Mouse (Mus musculus) megakaryocyte-erythroid progenitor cell, adult 5-6 weeks (primary cell): ENCODE data around the gene Tex19.2. TPM values are rescaled to one million over a fixed set of nuclear protein-coding genes. Genes with fewer than 3 reads are reported as not detected.
A peak's percentile ranks its signal among the peaks of the same experiment; 100 is the strongest.
"Not testable (repeated sequence)": the region's sequence is repeated elsewhere in the genome, so short reads cannot be mapped to it uniquely, and the experiment has no call there.

Experiments used
- ATAC-seq: replicated peaks from 2 replicates; pipeline ENCODE4 v1.8.0; 2016; ENCODE audit warnings: mild to moderate bottlenecking, inconsistent platforms; ENCODE audit not compliant: severe bottlenecking, poor library complexity, low FRiP score, low TSS enrichment
- total RNA-seq, 2 experiments: library from RNA; stranded (forward) in 1 of 2; stranded (reverse) in 1 of 2; fragments of 200-1000, 215-1000 nt in 1 of 2; fragments of >200 nt in 1 of 2; fragmentation: Nextera tagmentation in 1 of 2; gene quantifications; 2 replicates each; pipeline ENCODE4 v1.2.3; 2014 to 2017

Gene Tex19.2
- total RNA-seq, 2 experiments from 2014 or later = not detected

DNA sequence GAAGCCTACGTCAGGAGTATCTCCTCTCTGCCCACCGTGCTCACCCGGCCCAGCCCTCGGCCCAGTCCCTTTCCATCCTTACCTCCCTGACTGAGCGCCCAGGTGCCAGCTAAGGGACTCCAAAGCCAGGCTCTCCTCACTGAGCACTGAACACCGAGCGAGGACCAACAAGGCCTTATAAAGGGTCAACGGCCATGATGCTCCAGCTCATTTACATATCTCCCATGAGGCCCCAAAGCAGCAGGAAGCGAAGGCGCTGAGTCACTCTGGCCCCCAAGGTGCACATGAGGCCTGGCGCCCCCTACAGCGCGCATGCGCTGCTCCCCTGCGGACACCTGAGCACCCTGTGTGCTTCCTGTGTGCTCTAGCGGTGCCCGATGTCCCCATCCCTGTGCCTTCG is 371 bp downstream of the Tex19.2 start:
- ATAC-seq = no peak

DNA sequence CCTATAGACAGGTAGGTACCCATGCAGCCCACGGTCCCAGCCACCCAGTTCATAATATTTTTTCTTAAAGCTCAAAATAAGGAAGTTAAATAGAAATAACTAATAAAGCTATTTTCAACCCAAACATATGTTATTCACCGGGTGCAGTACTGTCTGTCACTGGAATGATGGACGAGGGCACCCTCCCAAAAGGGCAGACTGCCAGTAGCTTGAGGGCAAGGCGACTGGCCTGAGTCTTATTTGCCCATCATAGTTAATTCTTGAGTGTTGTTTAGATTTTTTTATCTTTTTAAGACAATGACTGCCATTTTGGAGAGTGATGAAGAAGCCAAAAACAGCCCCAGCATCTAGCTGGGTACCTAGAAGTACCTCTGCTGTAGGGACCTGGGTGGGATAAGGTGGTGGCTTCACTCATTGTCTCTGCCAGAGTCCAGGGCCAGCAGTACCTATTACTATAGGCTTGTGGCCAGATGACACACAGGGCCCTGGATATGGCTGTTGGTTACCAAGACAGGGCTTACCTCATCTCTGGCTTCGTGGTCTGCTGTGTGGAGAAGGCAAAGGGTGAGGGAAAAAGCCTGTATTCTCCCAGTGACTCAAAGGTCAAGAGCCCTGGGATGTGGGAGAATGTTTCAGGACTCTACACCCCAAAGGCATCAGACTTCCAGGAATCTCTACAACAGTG is 6.2 kb downstream of the Tex19.2 start:
- no peak for ATAC-seq

DNA sequence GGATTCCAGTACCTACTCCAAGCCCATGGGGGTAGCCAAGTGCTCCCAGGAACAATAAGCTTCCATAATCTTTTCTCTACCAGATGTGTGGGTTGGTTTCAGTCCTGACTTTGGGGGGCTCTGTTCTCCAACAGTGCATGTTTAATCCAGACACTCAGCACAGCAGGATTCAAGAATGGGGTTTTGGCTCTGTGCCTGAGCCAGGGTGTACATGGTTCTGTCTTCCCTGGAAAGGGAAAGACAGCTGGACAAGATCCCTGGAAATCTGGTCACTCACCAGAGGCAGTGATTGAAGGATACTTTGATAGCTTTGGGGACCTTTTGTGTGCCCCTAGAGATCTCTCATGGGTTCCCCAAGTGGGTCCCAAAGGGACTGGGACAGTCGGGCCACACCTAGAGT is 6.9 kb downstream of the Tex19.2 start:
- ATAC-seq = no peak

DNA sequence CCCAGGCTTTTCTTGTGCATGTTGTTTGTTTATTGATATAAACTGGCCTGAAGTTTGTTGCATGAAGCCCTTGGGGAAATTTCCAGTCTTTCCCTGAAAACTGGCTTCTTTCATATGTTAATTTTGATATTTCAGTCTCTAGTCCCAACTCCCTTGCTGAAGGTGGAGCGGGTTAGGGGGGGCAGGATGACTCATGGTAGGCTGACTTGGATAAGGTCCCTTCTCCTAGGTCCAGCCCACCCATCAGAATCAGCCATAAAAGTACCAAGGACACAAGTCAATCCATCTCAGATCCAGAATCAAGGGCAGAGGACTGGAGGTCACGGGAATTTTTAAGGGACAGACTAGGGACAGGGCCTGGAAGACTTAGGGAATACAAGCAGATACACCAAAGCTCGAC is 7.4 kb downstream of the Tex19.2 start:
- ATAC-seq = no peak

DNA sequence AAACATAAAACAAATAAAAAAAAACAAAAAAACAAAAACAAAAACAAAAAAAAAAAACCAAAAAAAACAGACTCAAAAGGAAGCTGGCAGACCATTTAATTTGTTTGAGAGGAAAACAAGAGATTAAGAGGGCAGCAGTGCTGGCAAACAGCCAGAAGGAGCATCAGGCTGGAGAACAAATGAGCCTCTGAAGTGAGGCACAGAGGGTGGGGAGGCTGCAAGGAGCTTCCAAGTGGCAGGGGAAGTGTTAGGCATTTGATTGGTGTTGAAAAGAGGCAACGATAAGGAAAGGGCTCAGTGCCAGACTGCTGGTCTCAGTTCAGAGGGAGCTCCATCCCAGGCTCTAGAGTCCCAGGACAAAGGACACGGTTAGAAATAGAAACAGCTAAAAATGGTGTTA is 8.5 kb downstream of the Tex19.2 start:
- ATAC-seq = peak; percentile 82

DNA sequence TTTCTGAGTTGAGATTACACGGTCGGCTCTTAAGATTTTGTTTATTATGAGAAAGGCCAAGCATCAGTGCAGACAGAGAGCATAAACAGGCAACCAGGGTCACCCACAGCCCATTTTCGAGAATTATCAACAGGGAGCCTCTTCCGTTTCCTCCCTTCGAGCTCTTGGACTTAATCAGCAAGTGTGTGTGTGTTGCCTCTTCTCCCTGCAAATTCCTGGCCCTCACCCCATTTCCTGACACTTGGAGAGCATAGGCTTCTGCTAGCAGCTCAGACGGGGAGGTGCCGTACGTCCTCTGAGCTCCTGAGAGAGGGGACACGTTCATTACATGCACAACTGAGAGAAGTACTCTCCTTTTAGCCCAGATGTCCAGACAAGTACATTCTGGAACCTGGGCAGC is 10.4 kb downstream of the Tex19.2 start:
- ATAC-seq = no peak

DNA sequence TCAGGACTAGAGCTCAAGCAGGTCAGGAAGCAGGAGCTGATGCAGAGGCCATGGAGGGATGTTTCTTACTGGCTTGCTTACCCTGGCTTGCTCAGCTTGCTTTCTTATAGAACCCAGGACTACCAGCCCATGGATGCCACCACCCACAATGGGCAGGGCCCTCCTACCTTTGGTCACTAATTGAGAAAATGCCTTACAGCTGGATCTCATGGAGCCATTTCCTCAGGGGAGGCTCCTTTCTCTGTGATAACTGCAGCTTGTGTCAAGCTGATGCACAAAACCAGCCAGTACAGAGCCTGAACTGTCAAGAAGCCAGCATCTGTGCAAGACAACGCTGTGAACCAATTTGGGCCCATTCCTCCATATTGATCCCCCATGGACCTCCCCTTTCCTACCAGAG is 11.2 kb downstream of the Tex19.2 start:
- not testable (repeated sequence) for ATAC-seq

DNA sequence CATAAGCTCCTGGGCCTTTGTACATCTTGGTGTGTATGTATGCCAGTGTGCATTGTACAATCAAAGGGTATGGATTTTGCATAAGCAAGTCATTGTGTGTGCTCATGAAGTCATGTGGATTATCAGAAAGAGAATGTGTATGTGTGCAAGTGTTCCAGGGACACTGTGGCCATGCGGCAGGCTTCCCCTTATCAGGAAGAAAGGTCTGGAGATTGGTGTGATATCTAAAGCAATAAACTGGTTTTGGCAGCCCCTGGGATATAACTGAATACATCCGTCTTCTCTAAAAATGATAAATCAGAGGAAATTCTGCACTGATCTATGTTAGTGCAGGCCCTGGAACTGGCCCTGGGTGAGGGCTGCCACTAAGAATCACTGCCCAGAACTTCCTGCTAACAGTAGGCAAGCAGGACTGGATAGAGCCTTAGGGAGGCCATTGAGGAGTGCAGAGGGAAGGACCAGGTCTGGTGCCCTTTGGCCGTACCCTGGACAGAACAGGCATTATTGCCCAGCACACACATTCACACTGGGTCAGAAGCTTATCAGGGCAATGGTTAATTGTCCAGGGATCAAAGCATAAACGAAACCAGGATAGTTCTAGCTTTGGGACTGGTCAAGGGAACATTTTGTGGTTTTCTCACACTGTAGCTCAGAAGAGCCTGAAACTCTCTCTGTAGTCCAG is 17.2 kb downstream of the Tex19.2 start:
- ATAC-seq = 0 out of 2 replicates have a peak, but pooled peaks have one; percentile 47

DNA sequence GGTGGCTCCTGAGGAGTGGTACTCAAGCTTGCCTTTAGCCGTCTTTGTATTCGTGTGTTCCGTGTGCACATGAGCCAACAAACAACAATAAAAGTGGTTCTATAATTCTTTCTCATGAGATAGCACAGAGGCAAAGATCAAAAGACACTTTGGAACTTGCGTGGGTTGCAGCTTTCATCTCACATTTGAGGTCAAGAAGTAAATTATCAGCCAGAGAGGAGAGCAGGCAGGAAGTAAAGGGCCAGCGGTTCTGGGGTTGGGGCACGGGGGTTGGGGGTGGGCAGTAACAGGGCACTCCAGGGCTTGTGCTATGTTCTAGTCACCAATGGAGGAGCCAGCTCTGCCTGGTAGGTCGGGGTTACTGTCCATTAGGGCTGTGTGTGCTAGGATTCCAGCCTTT is 17.8 kb downstream of the Tex19.2 start:
- ATAC-seq = no peak

DNA sequence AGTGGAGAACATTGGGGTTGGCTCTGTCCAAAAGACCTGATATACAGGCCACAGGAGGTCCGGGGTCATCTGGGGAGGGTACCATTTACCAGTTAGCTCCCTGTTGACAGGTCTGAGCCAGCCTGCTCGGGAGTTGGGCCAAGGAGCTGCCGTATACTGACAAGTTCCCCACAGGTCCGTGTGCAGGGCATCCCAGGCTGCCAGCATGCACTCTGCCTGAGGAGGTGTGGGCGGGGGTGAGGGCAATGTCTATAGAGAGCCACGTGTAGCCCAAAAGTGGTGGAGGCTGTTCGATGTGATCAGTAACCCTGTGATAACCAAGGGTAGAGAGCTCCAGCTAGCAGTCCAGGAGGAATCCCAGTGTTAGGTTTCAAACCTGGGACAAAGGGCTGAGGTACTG is 18.7 kb downstream of the Tex19.2 start:
- no peak for ATAC-seq

DNA sequence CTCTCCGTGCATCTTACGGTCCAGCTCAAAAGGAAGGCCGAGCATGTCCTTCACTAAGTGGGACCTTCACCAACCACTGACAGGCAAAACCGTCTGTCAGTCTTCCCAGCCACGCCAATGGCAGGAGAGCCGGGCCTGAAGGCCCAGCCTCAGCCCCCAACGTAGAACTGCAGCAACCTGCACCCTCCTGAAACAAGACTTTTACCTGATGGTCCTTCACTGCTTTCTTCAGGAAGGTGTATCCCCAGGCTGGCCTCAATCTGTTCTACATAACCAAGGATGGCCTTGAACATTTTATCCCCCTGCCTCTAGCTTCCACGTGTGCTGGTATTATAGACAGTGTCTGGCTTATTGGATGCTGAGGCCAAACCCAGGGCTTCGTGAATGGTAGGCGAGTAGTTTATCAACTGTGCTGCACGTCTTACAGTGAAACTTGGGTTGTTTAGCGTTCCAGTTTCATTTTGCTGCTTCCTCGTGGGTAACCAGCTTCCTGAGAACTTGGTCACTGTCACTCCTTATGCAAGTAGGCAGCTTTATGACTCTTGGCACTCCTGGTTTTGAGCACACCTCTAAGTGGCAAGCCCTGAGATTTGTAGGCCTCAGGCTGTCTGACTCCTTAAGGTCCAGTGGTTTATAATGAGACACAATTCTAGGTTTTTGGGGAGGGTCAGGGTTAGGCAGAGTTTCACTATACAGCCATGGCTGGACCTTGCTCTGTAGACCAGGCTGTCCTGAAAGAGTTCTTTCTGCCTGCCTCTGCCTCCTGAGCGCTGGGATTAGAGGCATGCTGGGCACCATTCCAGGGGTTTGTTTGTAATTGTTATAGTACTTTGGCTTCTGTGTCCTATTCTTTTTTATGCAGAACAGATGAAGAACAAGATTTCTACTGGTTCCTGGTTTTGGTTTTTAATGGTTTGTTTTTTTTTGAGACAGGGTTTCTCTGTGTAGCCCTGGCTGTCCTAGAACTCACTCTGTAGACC is 25.6 kb downstream of the Tex19.2 start:
- no peak for ATAC-seq

DNA sequence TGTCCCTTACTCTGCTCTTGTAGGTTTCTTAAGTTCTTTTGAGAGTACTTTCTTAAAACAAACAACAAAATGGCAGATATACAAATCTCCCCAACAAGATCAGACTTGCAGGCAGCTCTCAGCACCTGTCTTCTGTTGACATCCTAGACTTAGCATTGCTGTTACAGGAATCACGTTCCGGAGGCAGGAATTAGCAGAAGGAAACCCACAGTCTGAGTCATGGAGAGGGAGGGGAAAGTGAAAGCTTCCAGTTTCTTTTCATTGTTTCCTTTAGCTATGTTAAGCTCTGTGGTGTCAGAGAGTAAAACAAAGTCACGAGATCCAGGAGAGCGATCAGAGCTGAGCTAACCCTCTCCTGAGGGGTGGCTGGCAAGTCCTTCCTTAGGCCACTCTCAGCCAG is 27.5 kb downstream of the Tex19.2 start:
- ATAC-seq = no peak

DNA sequence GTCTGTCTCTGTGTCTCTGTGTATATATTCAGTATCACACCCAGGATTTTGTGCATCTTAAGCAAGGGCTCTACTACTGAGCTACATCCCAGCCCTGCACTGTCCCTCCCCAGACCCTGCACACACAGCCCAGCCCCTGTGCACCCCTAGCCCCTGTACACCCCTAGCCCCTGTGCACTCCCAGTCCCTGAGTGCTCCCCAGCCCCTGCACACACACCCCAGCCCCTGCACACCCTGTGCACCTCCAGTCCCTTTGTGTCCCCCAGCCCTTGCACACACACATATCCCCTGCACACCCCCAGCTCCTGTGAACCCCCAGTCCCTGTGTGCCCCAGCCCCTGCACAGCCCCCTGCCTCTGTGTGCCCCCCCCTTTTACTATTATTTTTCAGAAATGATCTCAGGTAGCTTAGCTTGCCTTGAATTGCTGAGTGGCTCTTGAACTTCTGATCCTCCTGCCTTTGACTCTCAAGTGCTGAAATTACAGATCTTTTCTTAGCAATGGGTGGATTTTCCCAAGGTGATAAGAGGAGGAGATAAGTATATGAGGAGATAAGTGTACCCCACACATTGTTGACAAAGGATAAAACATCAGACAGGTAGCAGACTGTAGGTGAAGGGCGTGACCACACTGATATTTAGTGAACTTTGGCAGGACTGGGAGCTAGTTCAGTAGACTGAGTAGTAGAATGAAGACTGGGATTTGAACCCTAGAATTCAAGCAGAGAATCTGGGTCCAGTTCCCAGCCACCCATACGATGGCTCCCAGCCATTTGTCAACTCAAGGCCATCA is 28.5 kb downstream of the Tex19.2 start:
- no peak for ATAC-seq

DNA sequence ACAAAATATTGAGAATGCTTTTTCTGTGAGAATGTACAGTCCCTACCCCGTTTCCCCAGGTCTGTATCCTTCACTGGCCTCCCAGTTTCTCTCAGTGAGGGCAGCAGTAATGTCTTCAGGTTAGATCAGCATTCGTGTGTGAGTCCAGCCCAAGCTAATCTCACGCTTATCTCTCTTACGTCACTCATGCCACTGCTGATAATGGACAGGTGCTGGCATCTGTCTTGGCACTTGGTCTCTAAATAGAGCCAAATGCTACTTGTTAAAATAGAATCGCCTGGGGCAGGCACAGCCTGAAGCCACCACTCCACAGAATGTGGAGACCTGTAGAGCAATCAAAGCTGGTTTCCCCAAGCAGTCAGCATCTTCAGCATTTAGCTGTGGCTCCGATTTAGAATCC is 29.5 kb downstream of the Tex19.2 start:
- no peak; the same call in 1 of the 2 replicates for ATAC-seq

DNA sequence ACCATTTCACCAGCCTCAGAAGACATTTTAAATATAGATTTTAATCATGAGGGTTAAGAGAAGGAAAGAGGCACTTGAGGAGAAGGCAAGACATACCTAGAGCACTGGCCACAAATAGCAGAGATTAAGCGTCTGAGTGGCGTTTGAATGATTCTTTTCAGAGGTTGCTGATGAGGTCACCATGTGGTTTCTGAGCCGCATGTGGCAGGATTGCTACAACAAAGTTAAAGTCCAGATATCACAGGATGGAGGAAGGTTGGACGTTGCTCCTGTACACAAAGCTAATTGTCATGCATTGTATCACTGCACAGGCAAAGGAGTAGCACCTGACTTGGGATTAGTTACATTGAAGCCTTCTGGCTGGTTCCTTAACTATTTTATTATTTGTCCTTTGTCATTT is 32.2 kb downstream of the Tex19.2 start:
- ATAC-seq = no peak

DNA sequence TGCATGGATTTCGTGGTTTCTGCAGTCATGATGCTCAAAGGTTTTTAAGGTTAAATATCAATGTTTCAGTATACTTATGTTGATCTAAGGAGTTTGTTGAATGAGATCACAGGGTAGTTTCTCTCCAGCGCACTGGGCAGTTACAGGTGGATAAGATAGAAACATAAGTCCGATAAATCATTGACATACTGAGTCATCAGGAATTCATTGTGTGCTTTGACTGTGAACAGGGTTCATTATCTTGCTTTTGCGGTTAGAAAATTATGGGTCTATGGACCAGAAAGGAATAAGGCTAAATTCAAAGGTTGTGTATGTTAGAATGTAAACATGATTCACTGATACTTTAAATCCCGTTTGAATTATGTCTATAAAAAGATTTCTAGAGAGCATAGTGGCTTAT is 33.3 kb downstream of the Tex19.2 start:
- ATAC-seq = no peak

DNA sequence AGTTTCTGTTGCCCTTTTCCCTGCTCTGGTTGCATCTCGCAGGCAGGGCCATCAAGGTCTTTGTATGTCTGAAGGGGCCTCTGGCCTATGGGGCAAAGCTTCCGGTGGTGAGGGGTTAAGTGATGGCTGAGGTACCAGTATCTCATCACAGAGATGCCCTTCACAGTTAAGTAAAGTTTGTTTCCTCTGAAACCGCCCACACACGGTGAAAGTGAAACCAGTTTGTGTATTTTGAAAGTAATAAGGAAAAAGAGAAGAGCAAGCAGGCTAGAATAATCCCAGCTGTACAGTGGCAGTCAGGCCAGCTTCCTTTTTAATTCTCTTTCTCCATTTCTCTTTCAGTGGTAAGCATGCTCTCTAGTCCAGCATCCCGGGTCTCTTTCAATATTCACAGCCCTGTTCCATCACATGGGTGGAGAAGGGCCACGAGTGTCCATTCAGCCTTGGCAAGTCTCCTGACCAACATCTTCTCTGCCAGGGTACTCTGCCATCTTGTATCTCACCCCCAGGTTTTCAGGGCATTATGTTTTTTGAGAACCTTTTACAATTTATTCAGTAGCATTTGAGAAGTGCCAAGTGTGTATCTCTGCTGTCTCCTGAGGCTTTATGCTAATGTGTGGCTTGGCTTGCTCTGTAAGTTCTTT is 35.5 kb downstream of the Tex19.2 start:
- 0 out of 2 replicates have a peak, but pooled peaks have one; percentile 14 for ATAC-seq

DNA sequence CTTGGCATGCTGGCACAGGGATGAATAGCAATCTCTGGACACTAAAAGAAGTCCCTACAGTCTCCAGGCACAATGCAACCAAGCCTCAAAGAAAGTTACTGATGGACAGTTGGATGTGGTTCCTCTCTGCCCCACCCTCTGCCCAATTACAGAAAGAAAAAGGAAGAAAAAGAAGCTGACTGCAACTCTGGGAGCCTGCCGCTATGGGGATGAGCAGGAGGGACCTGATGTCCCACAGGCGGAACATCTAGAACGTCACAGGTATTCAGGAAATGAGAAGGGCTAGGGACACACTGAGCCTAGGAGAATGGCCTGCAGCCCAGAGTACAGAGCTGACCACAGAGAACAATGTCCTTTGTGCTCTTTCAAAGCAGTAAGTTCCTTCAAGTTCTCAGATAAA is 36.2 kb downstream of the Tex19.2 start:
- no peak for ATAC-seq

DNA sequence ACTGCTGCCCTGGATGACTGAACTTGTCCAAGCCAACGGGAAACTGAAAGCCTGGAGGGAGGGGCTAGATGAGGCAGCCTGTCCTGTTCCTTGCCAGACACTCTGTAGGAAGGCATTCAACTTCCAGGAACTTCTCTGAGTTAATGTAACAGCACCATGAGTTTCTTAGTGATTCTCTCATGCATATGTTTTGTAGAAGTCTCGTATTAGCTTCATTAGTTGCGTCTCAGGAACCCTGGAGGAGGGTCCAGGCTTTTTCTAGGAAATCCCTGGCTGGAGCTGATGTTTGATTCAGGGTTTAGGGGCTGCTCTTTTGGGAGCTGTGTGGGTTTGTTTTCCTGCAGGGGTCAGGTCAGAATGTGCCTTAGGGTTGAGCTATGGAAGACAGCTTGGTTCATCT is 37.4 kb downstream of the Tex19.2 start, which contains the start of gene Sectm1a:
Sectm1a (minus strand) TSS at position 101 of the 400 bp plus-strand sequence.
- no peak for ATAC-seq
